Mouse (Mus musculus) kidney, embryonic 16.5 days (tissue): ENCODE measurements at regions not wholly inside any gene's neighbourhood (a gene's known extent, or its start where the extent isn't known, plus 50 kb on each side); places are given as distances from the start of the nearest gene placed in this dataset.
A peak's percentile ranks its signal among the peaks of the same experiment; 100 is the strongest.

Experiments used
- ATAC-seq: fragments of 200-750 bp; cut with Nextera tagmentation; 2 replicates; pipeline ENCODE4 v1.8.0; 2017; ENCODE audit warnings: moderate TSS enrichment; ENCODE audit not compliant: low FRiP score, low TSS enrichment
- H3K27ac ChIP-seq: fragments of 300-500 bp; sonication (generic); 2 replicates; pipeline ENCODE4 v1.5.1; 2014; ENCODE audit warnings: low read length
- H3K27me3 ChIP-seq: fragments of 300-500 bp; sonication (generic); 2 replicates; pipeline ENCODE4 v1.6.1; 2014; ENCODE audit warnings: low read length, control low read depth, mixed read lengths; ENCODE audit not compliant: insufficient read depth
- H3K36me3 ChIP-seq: fragments of 300-500 bp; sonication (generic); 2 replicates; pipeline ENCODE4 v1.6.1; 2014; ENCODE audit warnings: low read length, control low read depth, mixed read lengths; ENCODE audit not compliant: insufficient read depth
- H3K4me1 ChIP-seq: fragments of 300-500 bp; sonication (generic); 2 replicates; pipeline ENCODE4 v1.6.1; 2014; ENCODE audit warnings: low read length, control low read depth, mixed read lengths; ENCODE audit not compliant: insufficient read depth
- H3K4me2 ChIP-seq: fragments of 300-500 bp; sonication (generic); replicated peaks from 2 replicates; pipeline ENCODE4 v1.6.1; 2014; ENCODE audit warnings: low read depth, low read length
- H3K4me3 ChIP-seq: fragments of 300-500 bp; sonication (generic); 2 replicates; pipeline ENCODE4 v1.5.1; 2014; ENCODE audit warnings: mild to moderate bottlenecking, low read length
- H3K9ac ChIP-seq: fragments of 300-500 bp; sonication (generic); replicated peaks from 2 replicates; pipeline ENCODE4 v1.6.1; 2014; ENCODE audit warnings: low read length
- H3K9me3 ChIP-seq: fragments of 300-500 bp; sonication (generic); 2 replicates; pipeline ENCODE4 v1.6.1; 2016; ENCODE audit warnings: low read length, control low read depth
- WGBS: fragments of 180-500 bp; shearing (Covaris S2); extraction: QIAGEN DNeasy Blood & Tissue Kit; methylation state at CpG from one replicate; pipeline ENCODE4 v1.1.7; 2014; 5-methylcytosine and 5-hydroxymethylcytosine counted together

DNA sequence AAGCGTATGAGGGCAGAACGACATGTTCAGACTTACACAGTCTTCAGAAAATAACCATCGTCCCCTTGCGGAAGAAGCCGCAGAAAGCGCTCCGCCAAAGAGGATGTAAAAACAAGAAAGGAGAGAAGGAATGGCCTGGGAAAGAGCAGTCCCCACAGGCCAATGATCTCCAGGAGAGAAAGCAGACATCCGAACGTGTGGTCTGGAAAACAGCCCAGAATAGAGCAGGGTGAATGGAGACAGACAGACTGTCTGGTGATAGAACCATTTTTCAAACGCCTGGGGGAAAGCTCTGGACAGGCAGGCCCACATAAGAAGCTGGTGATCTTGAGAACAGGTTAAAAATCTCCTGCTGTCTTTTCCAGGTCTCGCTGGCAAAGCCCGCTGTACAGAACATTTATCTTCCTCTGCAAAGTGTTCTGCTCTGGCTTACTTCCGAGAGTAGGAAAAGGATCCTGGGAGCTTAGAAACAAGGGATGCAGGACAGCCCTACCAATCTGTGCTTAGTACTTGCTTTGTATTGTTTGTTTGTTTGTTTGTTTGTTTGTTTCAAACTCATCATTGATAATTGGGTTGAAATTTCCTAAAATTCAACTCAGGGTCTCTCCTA lies 82.7 kb upstream of the Ift57 start:
- Histone ChIP-seq H3K4me2 (peak overlapping the region; percentile 23; the same call in 1 of the 2 replicates), H3K27ac (no peak overlapping the region)
- ATAC-seq, result no peak

GRCm38 (mm10) chr16:49633502-49633901 lies 65.5 kb upstream of the Ift57 start:
- no peaks in the 10 kb centered on the region for H3K36me3 ChIP-seq
- no peak for ATAC-seq
- H3K27me3 ChIP-seq, result no peaks in the 10 kb centered on the region
- H3K4me2 ChIP-seq, result no peak overlapping the region
- H3K27ac ChIP-seq, result no peak overlapping the region
- H3K9ac ChIP-seq, result no peak overlapping the region
- no peaks in the 10 kb centered on the region for H3K4me1 ChIP-seq
- H3K4me3 ChIP-seq, result no peak overlapping the region
- no peaks in the 10 kb centered on the region for H3K9me3 ChIP-seq
- 65% methylated on average over 5 of the region's 5 CpGs for WGBS

More for the DNA sequence above, 82.7 kb upstream of the Ift57 start:
- H3K9ac ChIP-seq, result no peak overlapping the region
- 76% methylated on average over 13 of the region's 13 CpGs for WGBS
- no peaks in the 10 kb centered on the region for H3K27me3 ChIP-seq
- H3K36me3 ChIP-seq, result no peaks in the 10 kb centered on the region
- H3K4me1 ChIP-seq, result no peaks in the 10 kb centered on the region
- peaks cover 7% of the 10 kb centered on the region for H3K9me3 ChIP-seq
- H3K4me3 ChIP-seq, result no peak overlapping the region

GRCm38 (mm10) chr16:49635506-49635905 lies 63.5 kb upstream of the Ift57 start:
- no peak overlapping the region for H3K4me2 ChIP-seq
- H3K4me1 ChIP-seq, result no peaks in the 10 kb centered on the region
- H3K36me3 ChIP-seq, result no peaks in the 10 kb centered on the region
- H3K27me3 ChIP-seq, result no peaks in the 10 kb centered on the region
- no peak for ATAC-seq
- no peak overlapping the region for H3K27ac ChIP-seq
- H3K9me3 ChIP-seq, result no peaks in the 10 kb centered on the region
- 93% methylated on average over 8 of the region's 8 CpGs for WGBS
- H3K4me3 ChIP-seq, result no peak overlapping the region
- H3K9ac ChIP-seq, result no peak overlapping the region

DNA sequence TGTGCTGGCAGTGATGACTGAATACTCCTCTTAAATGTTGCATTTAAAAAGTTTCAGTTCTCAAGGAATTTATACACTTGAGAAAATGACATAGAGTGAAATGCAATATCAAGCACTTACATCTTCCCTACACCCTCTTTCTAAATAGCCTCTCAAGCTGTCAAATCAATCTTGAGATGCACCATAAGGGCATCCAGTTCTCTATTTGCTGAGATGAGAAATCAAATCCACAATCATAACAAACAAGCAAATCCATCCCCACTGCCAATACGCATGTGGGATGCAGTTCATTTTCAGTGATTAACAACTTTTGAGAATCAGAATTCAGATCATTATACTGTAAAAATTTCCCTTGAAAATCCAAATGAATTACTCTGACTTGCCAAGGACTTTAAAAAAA lies 62.6 kb upstream of the Ift57 start:
- Histone ChIP-seq H3K36me3 (no peaks in the 10 kb centered on the region), H3K9me3 (no peaks in the 10 kb centered on the region), H3K27me3 (no peaks in the 10 kb centered on the region), H3K4me2 (no peak overlapping the region), H3K4me3 (no peak overlapping the region), H3K27ac (no peak overlapping the region), H3K9ac (no peak overlapping the region), H3K4me1 (no peaks in the 10 kb centered on the region)
- ATAC-seq, result no peak
- 69% methylated on average over 1 of the region's 1 CpGs for WGBS

DNA sequence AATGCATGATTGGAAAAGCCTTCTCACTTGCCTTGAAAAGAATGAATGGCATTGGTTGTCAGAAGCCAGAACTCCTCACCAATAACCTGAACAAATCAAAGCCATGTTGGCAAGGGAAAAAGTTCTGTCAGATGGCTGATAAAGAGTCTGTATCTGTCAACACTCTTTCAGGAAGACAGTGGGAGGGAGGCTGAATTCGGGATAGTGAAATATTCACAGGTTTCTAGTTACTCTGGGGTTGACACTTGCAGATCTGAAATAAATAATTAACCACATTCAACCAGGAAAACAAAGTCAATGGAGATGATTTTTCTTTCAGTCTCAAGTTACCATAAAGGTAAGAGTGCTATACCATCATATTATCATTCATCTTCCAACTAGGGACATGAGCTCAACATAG lies 56.3 kb upstream of the Ift57 start:
- H3K36me3 ChIP-seq, result no peaks in the 10 kb centered on the region
- no peaks in the 10 kb centered on the region for H3K4me1 ChIP-seq
- H3K4me3 ChIP-seq, result no peak overlapping the region
- H3K9ac ChIP-seq, result no peak overlapping the region
- 51% methylated on average over 1 of the region's 1 CpGs for WGBS
- H3K27me3 ChIP-seq, result no peaks in the 10 kb centered on the region
- no peak for ATAC-seq
- H3K4me2 ChIP-seq, result no peak overlapping the region
- H3K27ac ChIP-seq, result no peak overlapping the region
- no peaks in the 10 kb centered on the region for H3K9me3 ChIP-seq

GRCm38 (mm10) chr16:49644416-49644815 lies 54.6 kb upstream of the Ift57 start:
- Histone ChIP-seq H3K4me1 (no peaks in the 10 kb centered on the region), H3K27me3 (no peaks in the 10 kb centered on the region), H3K36me3 (no peaks in the 10 kb centered on the region), H3K4me2 (no peak overlapping the region), H3K9me3 (no peaks in the 10 kb centered on the region), H3K4me3 (no peak overlapping the region), H3K9ac (no peak overlapping the region), H3K27ac (no peak overlapping the region)
- no peak for ATAC-seq
- 91% methylated on average over 1 of the region's 1 CpGs for WGBS

DNA sequence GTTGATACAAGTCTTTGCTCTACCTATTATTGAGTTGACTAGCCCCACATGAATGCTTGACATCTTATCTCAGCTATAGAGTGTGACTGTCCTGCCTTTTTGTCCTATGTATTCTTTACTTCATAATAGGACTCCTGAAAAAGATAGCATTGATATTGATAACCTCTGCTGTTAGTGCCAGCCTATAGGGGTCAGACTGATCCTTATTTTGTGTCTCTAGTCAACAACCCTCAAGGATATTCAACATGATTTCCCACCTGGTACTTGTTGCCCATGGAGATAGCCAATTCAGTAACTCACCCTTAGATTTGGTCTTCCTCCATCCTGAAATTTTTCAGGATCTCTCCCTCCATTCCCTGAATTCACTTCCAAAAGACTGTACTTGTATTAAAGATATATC lies 52.6 kb upstream of the Ift57 start:
- Histone ChIP-seq H3K4me3 (no peak overlapping the region), H3K9me3 (no peaks in the 10 kb centered on the region), H3K4me1 (no peaks in the 10 kb centered on the region), H3K27ac (no peak overlapping the region), H3K36me3 (no peaks in the 10 kb centered on the region), H3K4me2 (no peak overlapping the region), H3K9ac (no peak overlapping the region), H3K27me3 (no peaks in the 10 kb centered on the region)
- no peak for ATAC-seq
